Mouse (Mus musculus): Measurements from ENCODE around the gene Zfp691. TPM values are rescaled to one million over a fixed set of nuclear protein-coding genes. Genes with fewer than 3 reads are reported as not detected.

Gene Zfp691
- polyA plus RNA-seq, 1 experiment, result 14.8 TPM

DNA sequence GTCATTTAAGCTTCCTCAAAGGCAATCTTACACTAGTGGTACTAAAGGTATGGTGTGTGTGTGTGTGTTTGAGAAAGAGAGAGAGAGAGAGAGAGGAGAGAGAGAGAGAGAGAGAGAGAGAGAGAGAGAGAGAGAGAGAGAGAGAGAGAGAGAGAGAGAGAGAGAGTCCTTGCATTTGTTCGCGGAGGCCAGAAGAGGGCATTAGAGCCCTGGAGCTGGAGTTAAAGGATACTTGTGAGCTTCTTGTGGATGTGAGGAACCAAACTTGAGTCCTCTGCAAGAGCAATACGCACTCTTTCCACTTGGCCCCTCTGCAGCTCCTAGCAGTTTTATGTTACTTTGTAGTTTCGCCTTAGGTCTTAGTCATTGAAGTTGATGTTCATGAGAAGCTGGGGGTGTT, 11.0 kb downstream of the Zfp691 start:
- no peaks in the 10 kb centered on the region for H3K27me3 ChIP-seq (ENCODE audit: control insufficient read depth, insufficient read depth, low read length, poor library complexity, severe bottlenecking)
- H3K4me3 ChIP-seq (ENCODE audit: low read depth, low read length), result no peak overlapping the region
- no peaks in the 10 kb centered on the region for H3K9me3 ChIP-seq (replicated peaks; ENCODE audit: control insufficient read depth, insufficient read depth, low read length, poor library complexity, severe bottlenecking)
- peaks cover 2% of the 10 kb centered on the region for H3K4me1 ChIP-seq (ENCODE audit: control insufficient read depth, insufficient read depth, low read length)
- H3K27ac ChIP-seq (ENCODE audit: insufficient read depth, low read length), result no peak overlapping the region
- TF ChIP-seq EP300 (IDR thresholded peaks at IDR 0.05; ENCODE audit: insufficient read depth, low read depth, low read length) (no peak), POLR2A (IDR thresholded peaks at IDR 0.05; ENCODE audit: insufficient read depth, low read length) (no peak), CTCF (IDR thresholded peaks at IDR 0.05; ENCODE audit: low read depth, low read length) (no peak)
- no peak overlapping the region for H3K9ac ChIP-seq (ENCODE audit: low read depth, poor library complexity, severe bottlenecking)
- H3K36me3 ChIP-seq (ENCODE audit: control insufficient read depth, insufficient read depth, low read length, poor library complexity, severe bottlenecking), result no peaks in the 10 kb centered on the region

DNA sequence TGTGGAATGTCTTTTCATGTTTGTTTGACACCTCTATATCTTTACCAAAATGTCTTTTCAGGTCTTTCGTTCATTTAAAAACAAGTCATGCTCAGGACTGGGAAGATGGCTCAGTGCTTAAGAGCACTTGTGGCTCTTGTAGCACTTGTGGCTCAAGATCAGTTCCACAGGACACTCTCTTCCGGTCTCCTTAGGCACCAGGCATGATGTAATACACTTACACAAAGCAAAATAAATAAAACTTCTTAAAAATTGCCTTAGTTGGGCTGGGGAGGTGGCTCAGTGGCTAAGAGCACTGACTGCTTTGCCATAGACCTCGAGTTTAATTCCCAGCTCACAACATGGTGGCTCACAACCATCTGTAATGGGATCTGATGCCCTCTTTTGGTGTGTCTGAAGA, 12.6 kb downstream of the Zfp691 start:
- H3K36me3 ChIP-seq (ENCODE audit: control insufficient read depth, insufficient read depth, low read length, poor library complexity, severe bottlenecking), result no peaks in the 10 kb centered on the region
- no peak overlapping the region for H3K27ac ChIP-seq (ENCODE audit: insufficient read depth, low read length)
- H3K4me3 ChIP-seq (ENCODE audit: low read depth, low read length), result no peak overlapping the region
- TF ChIP-seq EP300 (IDR thresholded peaks at IDR 0.05; ENCODE audit: insufficient read depth, low read depth, low read length) (no peak), CTCF (IDR thresholded peaks at IDR 0.05; ENCODE audit: low read depth, low read length) (no peak), POLR2A (IDR thresholded peaks at IDR 0.05; ENCODE audit: insufficient read depth, low read length) (no peak)
- peaks cover 2% of the 10 kb centered on the region for H3K4me1 ChIP-seq (ENCODE audit: control insufficient read depth, insufficient read depth, low read length)
- H3K27me3 ChIP-seq (ENCODE audit: control insufficient read depth, insufficient read depth, low read length, poor library complexity, severe bottlenecking), result no peaks in the 10 kb centered on the region
- H3K9ac ChIP-seq (ENCODE audit: low read depth, poor library complexity, severe bottlenecking), result no peak overlapping the region
- H3K9me3 ChIP-seq (replicated peaks; ENCODE audit: control insufficient read depth, insufficient read depth, low read length, poor library complexity, severe bottlenecking), result no peaks in the 10 kb centered on the region

DNA sequence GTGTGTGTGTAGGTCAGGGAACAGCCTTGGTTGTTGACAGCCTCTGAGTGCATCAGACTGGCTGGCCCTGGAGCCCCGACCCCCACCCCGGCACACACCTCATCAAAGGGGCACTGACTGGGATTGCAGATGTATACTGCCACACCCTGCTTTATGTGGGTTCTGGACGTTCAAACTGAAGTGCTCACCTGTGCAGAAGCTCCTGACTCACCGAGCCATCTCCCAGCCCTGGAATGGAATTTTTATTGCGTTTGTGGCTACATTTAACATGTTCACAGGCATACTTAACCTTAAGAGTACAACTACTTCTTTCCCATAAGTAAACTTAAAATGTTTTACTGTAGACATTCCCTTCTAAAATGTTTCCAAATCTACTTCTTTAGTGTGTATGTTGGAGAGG, 16.1 kb downstream of the Zfp691 start:
- no peaks in the 10 kb centered on the region for H3K4me1 ChIP-seq (ENCODE audit: control insufficient read depth, insufficient read depth, low read length)
- H3K9ac ChIP-seq (ENCODE audit: low read depth, poor library complexity, severe bottlenecking), result no peak overlapping the region
- H3K27me3 ChIP-seq (ENCODE audit: control insufficient read depth, insufficient read depth, low read length, poor library complexity, severe bottlenecking), result no peaks in the 10 kb centered on the region
- H3K4me3 ChIP-seq (ENCODE audit: low read depth, low read length), result no peak overlapping the region
- H3K36me3 ChIP-seq (ENCODE audit: control insufficient read depth, insufficient read depth, low read length, poor library complexity, severe bottlenecking), result no peaks in the 10 kb centered on the region
- no peaks in the 10 kb centered on the region for H3K9me3 ChIP-seq (replicated peaks; ENCODE audit: control insufficient read depth, insufficient read depth, low read length, poor library complexity, severe bottlenecking)
- H3K27ac ChIP-seq (ENCODE audit: insufficient read depth, low read length), result no peak overlapping the region
- TF ChIP-seq EP300 (IDR thresholded peaks at IDR 0.05; ENCODE audit: insufficient read depth, low read depth, low read length) (no peak), CTCF (IDR thresholded peaks at IDR 0.05; ENCODE audit: low read depth, low read length) (no peak), POLR2A (IDR thresholded peaks at IDR 0.05; ENCODE audit: insufficient read depth, low read length) (no peak)

DNA sequence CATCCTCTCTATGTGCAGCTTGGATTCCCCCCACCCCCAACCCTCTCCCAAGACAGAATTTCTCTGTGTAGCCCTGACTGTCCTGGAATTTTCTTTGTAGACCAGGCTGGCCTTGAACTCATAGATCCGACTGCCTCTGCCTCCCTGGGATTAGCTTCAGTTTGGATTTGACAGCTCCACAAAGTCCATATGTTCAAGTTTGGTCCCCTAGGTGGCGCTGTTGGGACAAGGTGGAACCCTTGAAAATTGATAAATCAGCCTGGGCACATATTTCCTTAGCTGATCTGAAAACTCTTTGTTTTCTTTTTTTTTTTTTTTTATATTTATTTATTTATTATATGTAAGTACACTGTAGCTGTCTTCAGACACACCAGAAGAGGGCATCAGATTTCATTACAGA, 16.8 kb downstream of the Zfp691 start:
- no peak overlapping the region for H3K9ac ChIP-seq (ENCODE audit: low read depth, poor library complexity, severe bottlenecking)
- H3K36me3 ChIP-seq (ENCODE audit: control insufficient read depth, insufficient read depth, low read length, poor library complexity, severe bottlenecking), result no peaks in the 10 kb centered on the region
- no peak for TF ChIP-seq EP300 (IDR thresholded peaks at IDR 0.05; ENCODE audit: insufficient read depth, low read depth, low read length)
- TF ChIP-seq POLR2A (IDR thresholded peaks at IDR 0.05; ENCODE audit: insufficient read depth, low read length), result no peak
- TF ChIP-seq CTCF (IDR thresholded peaks at IDR 0.05; ENCODE audit: low read depth, low read length), result peak; percentile 28
- H3K27me3 ChIP-seq (ENCODE audit: control insufficient read depth, insufficient read depth, low read length, poor library complexity, severe bottlenecking), result no peaks in the 10 kb centered on the region
- no peaks in the 10 kb centered on the region for H3K9me3 ChIP-seq (replicated peaks; ENCODE audit: control insufficient read depth, insufficient read depth, low read length, poor library complexity, severe bottlenecking)
- H3K27ac ChIP-seq (ENCODE audit: insufficient read depth, low read length), result no peak overlapping the region
- H3K4me1 ChIP-seq (ENCODE audit: control insufficient read depth, insufficient read depth, low read length), result no peaks in the 10 kb centered on the region
- H3K4me3 ChIP-seq (ENCODE audit: low read depth, low read length), result no peak overlapping the region

DNA sequence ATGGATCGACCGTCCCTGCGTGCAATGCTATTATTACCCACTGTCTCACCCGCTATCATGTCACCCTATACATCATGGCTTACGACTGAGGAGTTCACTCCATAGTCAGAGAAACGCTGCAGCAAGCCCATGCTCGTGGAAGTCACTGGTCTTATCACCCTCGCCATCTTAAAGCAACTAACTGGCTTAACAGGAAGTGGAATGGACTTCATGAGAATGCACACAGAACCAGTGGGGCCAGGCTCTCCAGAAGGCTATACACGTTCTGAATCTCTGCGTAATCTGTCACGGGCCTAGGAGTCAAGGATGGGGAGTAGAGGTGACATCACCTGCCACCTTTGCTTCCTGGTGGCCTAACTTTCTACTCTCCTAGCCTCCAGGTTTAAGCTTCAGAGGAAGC, 25.3 kb downstream of the Zfp691 start:
- H3K36me3 ChIP-seq (ENCODE audit: control insufficient read depth, insufficient read depth, low read length, poor library complexity, severe bottlenecking), result no peaks in the 10 kb centered on the region
- no peak overlapping the region for H3K4me3 ChIP-seq (ENCODE audit: low read depth, low read length)
- H3K27ac ChIP-seq (ENCODE audit: insufficient read depth, low read length), result no peak overlapping the region
- TF ChIP-seq EP300 (IDR thresholded peaks at IDR 0.05; ENCODE audit: insufficient read depth, low read depth, low read length), result no peak
- TF ChIP-seq CTCF (IDR thresholded peaks at IDR 0.05; ENCODE audit: low read depth, low read length), result no peak
- no peak for TF ChIP-seq POLR2A (IDR thresholded peaks at IDR 0.05; ENCODE audit: insufficient read depth, low read length)
- H3K9ac ChIP-seq (ENCODE audit: low read depth, poor library complexity, severe bottlenecking), result no peak overlapping the region
- H3K27me3 ChIP-seq (ENCODE audit: control insufficient read depth, insufficient read depth, low read length, poor library complexity, severe bottlenecking), result no peaks in the 10 kb centered on the region
- H3K9me3 ChIP-seq (replicated peaks; ENCODE audit: control insufficient read depth, insufficient read depth, low read length, poor library complexity, severe bottlenecking), result no peaks in the 10 kb centered on the region
- no peaks in the 10 kb centered on the region for H3K4me1 ChIP-seq (ENCODE audit: control insufficient read depth, insufficient read depth, low read length)

DNA sequence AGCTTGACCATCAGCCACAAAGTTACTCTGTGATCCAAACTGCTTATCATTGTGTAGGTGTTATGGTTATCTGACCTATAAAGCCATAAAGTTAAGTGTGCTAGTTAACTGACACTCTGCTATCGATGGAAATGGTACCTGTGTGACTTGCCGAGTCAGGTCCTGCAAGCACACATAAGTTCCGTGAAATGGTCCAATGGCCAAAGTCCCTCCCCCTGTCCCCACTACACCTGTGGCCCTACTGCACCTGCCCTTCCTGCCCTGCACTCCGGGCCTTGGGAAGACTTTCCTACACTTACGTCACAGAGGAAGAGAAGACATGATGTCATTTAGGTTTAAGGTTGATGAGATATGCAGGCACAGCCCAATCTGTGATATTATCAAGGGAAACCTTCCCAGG, 26.6 kb downstream of the Zfp691 start:
- Histone ChIP-seq H3K4me1 (ENCODE audit: control insufficient read depth, insufficient read depth, low read length) (no peaks in the 10 kb centered on the region), H3K9ac (ENCODE audit: low read depth, poor library complexity, severe bottlenecking) (no peak overlapping the region), H3K27me3 (ENCODE audit: control insufficient read depth, insufficient read depth, low read length, poor library complexity, severe bottlenecking) (no peaks in the 10 kb centered on the region), H3K9me3 (replicated peaks; ENCODE audit: control insufficient read depth, insufficient read depth, low read length, poor library complexity, severe bottlenecking) (no peaks in the 10 kb centered on the region), H3K4me3 (ENCODE audit: low read depth, low read length) (no peak overlapping the region), H3K27ac (ENCODE audit: insufficient read depth, low read length) (no peak overlapping the region), H3K36me3 (ENCODE audit: control insufficient read depth, insufficient read depth, low read length, poor library complexity, severe bottlenecking) (no peaks in the 10 kb centered on the region)
- TF ChIP-seq EP300 (IDR thresholded peaks at IDR 0.05; ENCODE audit: insufficient read depth, low read depth, low read length), result no peak
- no peak for TF ChIP-seq CTCF (IDR thresholded peaks at IDR 0.05; ENCODE audit: low read depth, low read length)
- TF ChIP-seq POLR2A (IDR thresholded peaks at IDR 0.05; ENCODE audit: insufficient read depth, low read length), result no peak
